Mouse (Mus musculus): ENCODE results near the gene Creb5. TPM values are rescaled to one million over a fixed set of nuclear protein-coding genes. Genes with fewer than 3 reads are reported as not detected.

Creb5 gene
- total and polyA plus RNA-seq, 3 experiments: 3.5 to 8.4 (median 6.1) TPM

DNA sequence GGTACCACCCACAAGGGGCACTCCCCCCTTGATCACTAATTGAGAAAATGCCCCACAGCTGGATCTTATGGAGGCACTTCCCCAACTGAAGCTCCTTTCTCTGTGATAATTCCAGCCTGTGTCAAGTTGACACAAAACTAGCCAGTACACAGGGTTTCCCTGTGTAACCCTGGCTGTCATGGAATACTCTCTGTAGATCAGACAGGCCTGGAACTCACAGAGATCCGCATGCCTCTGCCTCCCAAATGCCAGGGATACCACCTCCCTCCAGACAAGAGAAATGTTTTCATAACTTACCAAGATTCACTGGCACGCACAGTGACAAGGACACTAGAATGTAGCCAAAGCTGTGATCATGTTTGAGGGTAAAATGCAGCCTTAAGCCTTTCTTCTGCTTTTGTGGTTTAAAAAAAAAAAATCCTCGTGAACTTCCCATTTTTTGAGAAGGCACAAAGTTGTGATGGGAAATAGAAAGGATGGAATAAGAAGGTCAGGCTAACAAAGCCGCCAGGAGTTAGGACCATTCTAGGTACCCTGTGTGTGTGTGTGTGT lies 284.6 kb downstream of the Creb5 start:
- intact Hi-C loops (cut with DNase I): loop anchor here (5.0 kb wide), 3 partner anchors 64 to 284 kb away; partner anchors contain the start of gene Creb5
- 89% methylated on average over 4 of the region's 4 CpGs for WGBS
- DNase-seq: no peak
- no peaks in the 10 kb centered on the region for H3K27me3 ChIP-seq (ENCODE audit: control insufficient read depth, insufficient read depth, low read length)
- no peaks in the 10 kb centered on the region for H3K79me2 ChIP-seq (replicated peaks; ENCODE audit: control insufficient read depth, insufficient read depth, low read length)
- H3K9ac ChIP-seq (ENCODE audit: low read depth, low read length): no peak overlapping the region
- H3K36me3 ChIP-seq (ENCODE audit: control insufficient read depth, insufficient read depth, low read length): no peaks in the 10 kb centered on the region
- TF ChIP-seq EP300 (IDR thresholded peaks at IDR 0.05; ENCODE audit: insufficient read depth, low read depth, low read length) (no peak), CTCF (IDR thresholded peaks at IDR 0.05) (no peak), POLR2A (IDR thresholded peaks at IDR 0.05; ENCODE audit: insufficient read depth, low read depth, low read length) (no peak)
- H3K27ac ChIP-seq: no peak overlapping the region
- H3K4me3 ChIP-seq: no peak overlapping the region
- peaks cover 11% of the 10 kb centered on the region for H3K4me1 ChIP-seq (ENCODE audit: control insufficient read depth, insufficient read depth, low read length)

DNA sequence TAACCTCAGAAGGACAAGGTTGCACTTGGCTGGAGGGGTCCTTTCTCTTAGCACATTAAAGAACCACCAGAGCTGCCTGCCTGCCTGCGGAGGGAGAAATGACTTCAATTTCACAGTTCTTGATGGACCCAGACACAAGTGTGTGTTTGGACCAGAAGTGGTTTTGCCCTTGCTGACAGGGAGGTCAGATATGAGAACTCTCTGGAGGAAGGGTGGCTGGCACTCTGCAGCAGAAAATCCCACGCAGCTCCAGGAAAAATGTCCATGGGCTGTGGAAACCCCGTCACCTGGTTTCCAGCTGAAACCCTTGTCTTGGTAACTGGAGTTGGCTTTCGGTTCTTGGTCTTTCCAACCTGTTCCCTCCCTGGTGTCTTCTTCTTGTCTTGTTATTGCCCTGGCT lies 285.4 kb downstream of the Creb5 start:
- H3K4me3 ChIP-seq: no peak overlapping the region
- 34% methylated on average over 4 of the region's 4 CpGs for WGBS
- peaks cover 10% of the 10 kb centered on the region for H3K4me1 ChIP-seq (ENCODE audit: control insufficient read depth, insufficient read depth, low read length)
- peak overlapping the region; percentile 82 for H3K27ac ChIP-seq
- no peaks in the 10 kb centered on the region for H3K36me3 ChIP-seq (ENCODE audit: control insufficient read depth, insufficient read depth, low read length)
- no peaks in the 10 kb centered on the region for H3K79me2 ChIP-seq (replicated peaks; ENCODE audit: control insufficient read depth, insufficient read depth, low read length)
- no peak for TF ChIP-seq EP300 (IDR thresholded peaks at IDR 0.05; ENCODE audit: insufficient read depth, low read depth, low read length)
- no peak for TF ChIP-seq POLR2A (IDR thresholded peaks at IDR 0.05; ENCODE audit: insufficient read depth, low read depth, low read length)
- no peak for TF ChIP-seq CTCF (IDR thresholded peaks at IDR 0.05)
- intact Hi-C loops (cut with DNase I): loop anchor here (5.0 kb wide), 3 partner anchors 65 to 285 kb away; partner anchors contain the start of gene Creb5
- H3K27me3 ChIP-seq (ENCODE audit: control insufficient read depth, insufficient read depth, low read length): no peaks in the 10 kb centered on the region
- DNase-seq: peak; percentile 58 to 59
- no peak overlapping the region for H3K9ac ChIP-seq (ENCODE audit: low read depth, low read length)

DNA sequence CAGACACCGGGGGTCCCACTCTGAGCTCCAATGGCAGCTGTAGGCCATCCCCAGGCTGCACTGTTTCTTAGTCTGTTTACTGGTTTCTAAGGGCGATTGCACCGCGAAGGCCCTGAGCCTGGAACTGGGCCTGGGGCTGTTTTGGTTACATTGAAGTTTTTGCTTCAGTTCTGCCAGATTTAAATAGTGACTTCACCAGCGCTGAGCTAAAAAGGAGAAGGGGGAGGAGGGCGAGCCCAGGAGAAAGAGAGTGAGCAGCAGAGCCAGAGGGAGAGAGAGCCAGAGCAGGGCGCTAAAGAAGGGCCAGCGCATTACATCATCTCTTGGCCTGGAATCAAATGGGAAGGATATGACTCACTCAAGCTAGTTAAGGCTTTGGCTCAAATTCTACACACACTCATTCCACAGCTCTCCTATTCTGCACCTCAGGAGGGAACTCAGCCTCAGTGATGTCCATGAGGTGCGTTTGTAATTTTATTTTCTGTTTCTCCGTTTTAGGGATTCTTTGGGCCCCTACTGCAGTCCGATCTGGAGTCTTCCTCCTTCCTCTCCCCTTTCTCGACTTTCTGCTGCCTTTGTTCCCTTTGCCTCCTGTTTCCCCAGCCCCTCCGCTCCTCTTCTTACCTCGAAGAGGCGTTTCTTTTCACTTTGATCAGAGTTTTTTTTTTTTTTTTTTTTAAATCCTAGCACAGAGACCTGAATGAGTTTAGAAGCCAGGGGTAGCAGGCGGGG lies 286.1 kb downstream of the Creb5 start:
- H3K27me3 ChIP-seq (ENCODE audit: control insufficient read depth, insufficient read depth, low read length): no peaks in the 10 kb centered on the region
- peak; percentile 80 to 93 for DNase-seq

DNA sequence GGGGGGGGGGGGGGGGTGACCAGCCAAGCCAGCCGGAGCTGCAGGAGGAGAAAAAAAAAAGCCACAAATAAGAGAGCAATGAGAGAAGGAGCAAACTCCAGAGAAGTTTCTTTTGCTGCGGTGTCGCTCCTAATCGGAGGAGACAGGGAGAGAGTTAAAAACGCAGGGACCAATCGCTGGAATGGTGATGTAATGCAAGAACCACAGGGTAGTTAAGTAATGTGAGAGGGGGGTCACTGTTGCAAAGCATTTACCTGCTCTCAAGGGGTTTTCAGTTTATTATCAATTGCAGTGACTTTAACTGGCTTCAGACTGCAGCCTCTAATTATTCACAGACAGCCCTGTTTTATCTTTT lies 286.6 kb downstream of the Creb5 start:
- H3K9ac ChIP-seq (ENCODE audit: low read depth, low read length): peak overlapping the region; percentile 58
- no peaks in the 10 kb centered on the region for H3K36me3 ChIP-seq (ENCODE audit: control insufficient read depth, insufficient read depth, low read length)
- H3K4me1 ChIP-seq (ENCODE audit: control insufficient read depth, insufficient read depth, low read length): peaks cover 10% of the 10 kb centered on the region
- DNase-seq: no peak
- no peaks in the 10 kb centered on the region for H3K27me3 ChIP-seq (ENCODE audit: control insufficient read depth, insufficient read depth, low read length)
- peak overlapping the region; percentile 82 for H3K27ac ChIP-seq
- no peaks in the 10 kb centered on the region for H3K79me2 ChIP-seq (replicated peaks; ENCODE audit: control insufficient read depth, insufficient read depth, low read length)
- 1% methylated on average over 5 of the region's 6 CpGs for WGBS
- TF ChIP-seq CTCF (IDR thresholded peaks at IDR 0.05) (no peak), EP300 (IDR thresholded peaks at IDR 0.05; ENCODE audit: insufficient read depth, low read depth, low read length) (no peak), POLR2A (IDR thresholded peaks at IDR 0.05; ENCODE audit: insufficient read depth, low read depth, low read length) (no peak)
- H3K4me3 ChIP-seq: peak overlapping the region; percentile 62
- intact Hi-C loops (cut with DNase I): loop anchor here (5.0 kb wide), 3 partner anchors 66 to 286 kb away; partner anchors contain the start of gene Creb5

More for the DNA sequence above, 286.1 kb downstream of the Creb5 start:
- WGBS: 0% methylated on average over 16 of the region's 16 CpGs
- intact Hi-C loops (cut with DNase I): loop anchor here (5.0 kb wide), 3 partner anchors 66 to 286 kb away; partner anchors contain the start of gene Creb5
- H3K4me3 ChIP-seq: peak overlapping the region; percentile 62
- H3K79me2 ChIP-seq (replicated peaks; ENCODE audit: control insufficient read depth, insufficient read depth, low read length): no peaks in the 10 kb centered on the region
- H3K9ac ChIP-seq (ENCODE audit: low read depth, low read length): peak overlapping the region; percentile 62
- TF ChIP-seq EP300 (IDR thresholded peaks at IDR 0.05; ENCODE audit: insufficient read depth, low read depth, low read length): peak; percentile 82
- TF ChIP-seq CTCF (IDR thresholded peaks at IDR 0.05): no peak
- peak; percentile 86 for TF ChIP-seq POLR2A (IDR thresholded peaks at IDR 0.05; ENCODE audit: insufficient read depth, low read depth, low read length)
- peak overlapping the region; percentile 82 for H3K27ac ChIP-seq
- H3K4me1 ChIP-seq (ENCODE audit: control insufficient read depth, insufficient read depth, low read length): peaks cover 10% of the 10 kb centered on the region
- H3K36me3 ChIP-seq (ENCODE audit: control insufficient read depth, insufficient read depth, low read length): no peaks in the 10 kb centered on the region

DNA sequence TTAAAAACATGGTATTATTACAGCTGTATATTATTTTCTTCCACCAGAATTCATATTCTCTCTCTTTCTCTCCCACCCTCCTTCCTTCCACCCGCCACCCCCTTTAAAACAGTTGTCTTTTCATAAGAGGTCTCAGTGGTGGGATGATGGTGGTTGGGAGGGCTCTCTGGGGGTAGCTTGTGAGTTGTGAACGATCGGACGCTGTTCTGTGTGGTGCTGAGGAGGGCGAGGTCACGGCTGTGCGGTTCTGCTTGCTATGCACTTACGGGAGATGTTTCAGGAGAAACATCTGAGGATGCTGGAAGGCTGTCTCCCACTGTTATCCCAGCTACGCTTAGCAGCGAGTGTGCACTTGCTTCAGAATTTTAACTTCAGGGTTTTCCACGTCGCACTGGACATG lies 287.0 kb downstream of the Creb5 start:
- H3K9ac ChIP-seq (ENCODE audit: low read depth, low read length): peak overlapping the region; percentile 43
- intact Hi-C loops (cut with DNase I): loop anchor here (5.0 kb wide), 3 partner anchors 67 to 287 kb away; partner anchors contain the start of gene Creb5
- H3K79me2 ChIP-seq (replicated peaks; ENCODE audit: control insufficient read depth, insufficient read depth, low read length): no peaks in the 10 kb centered on the region
- H3K36me3 ChIP-seq (ENCODE audit: control insufficient read depth, insufficient read depth, low read length): no peaks in the 10 kb centered on the region
- no peak for DNase-seq
- WGBS: 15% methylated on average over 12 of the region's 12 CpGs
- TF ChIP-seq CTCF (IDR thresholded peaks at IDR 0.05) (no peak), EP300 (IDR thresholded peaks at IDR 0.05; ENCODE audit: insufficient read depth, low read depth, low read length) (no peak), POLR2A (IDR thresholded peaks at IDR 0.05; ENCODE audit: insufficient read depth, low read depth, low read length) (no peak)
- H3K4me1 ChIP-seq (ENCODE audit: control insufficient read depth, insufficient read depth, low read length): peaks cover 10% of the 10 kb centered on the region
- no peaks in the 10 kb centered on the region for H3K27me3 ChIP-seq (ENCODE audit: control insufficient read depth, insufficient read depth, low read length)
- peak overlapping the region; percentile 62 for H3K4me3 ChIP-seq
- peak overlapping the region; percentile 82; the same call in 1 of the 2 replicates for H3K27ac ChIP-seq

DNA sequence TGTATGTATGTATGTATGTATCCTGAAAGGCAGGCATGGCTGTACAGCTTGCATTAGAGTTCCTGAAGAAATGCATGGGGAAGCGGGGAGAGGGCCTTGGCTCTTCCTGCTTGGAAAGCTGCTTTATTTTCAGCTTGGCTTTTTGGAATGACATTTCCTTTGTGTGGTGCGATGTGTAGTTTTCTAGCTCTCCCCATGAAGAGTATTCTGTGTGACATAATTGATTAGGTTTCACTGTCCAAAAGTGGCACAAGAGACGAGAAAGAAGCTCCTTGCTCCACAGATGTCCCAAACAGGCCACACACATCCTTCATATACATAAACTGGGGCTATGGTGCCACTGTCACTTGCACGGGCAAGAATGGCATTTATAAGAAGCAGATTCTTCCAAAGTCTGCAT lies 288.1 kb downstream of the Creb5 start:
- Histone ChIP-seq H3K36me3 (ENCODE audit: control insufficient read depth, insufficient read depth, low read length) (no peaks in the 10 kb centered on the region), H3K4me1 (ENCODE audit: control insufficient read depth, insufficient read depth, low read length) (peaks cover 10% of the 10 kb centered on the region), H3K79me2 (replicated peaks; ENCODE audit: control insufficient read depth, insufficient read depth, low read length) (no peaks in the 10 kb centered on the region), H3K4me3 (no peak overlapping the region), H3K27me3 (ENCODE audit: control insufficient read depth, insufficient read depth, low read length) (no peaks in the 10 kb centered on the region), H3K27ac (no peak overlapping the region), H3K9ac (ENCODE audit: low read depth, low read length) (no peak overlapping the region)
- 69% methylated on average over 4 of the region's 4 CpGs for WGBS
- TF ChIP-seq CTCF (IDR thresholded peaks at IDR 0.05) (no peak), POLR2A (IDR thresholded peaks at IDR 0.05; ENCODE audit: insufficient read depth, low read depth, low read length) (no peak), EP300 (IDR thresholded peaks at IDR 0.05; ENCODE audit: insufficient read depth, low read depth, low read length) (no peak)
- DNase-seq: no peak
- intact Hi-C loops (cut with DNase I): no loop called here

Measured in heart, adult 2 months (tissue).